Mouse (Mus musculus) heart, embryonic 15.5 days (tissue): Measurements from ENCODE around the gene Hoxc12. TPM values are rescaled to one million over a fixed set of nuclear protein-coding genes. Genes with fewer than 3 reads are reported as not detected.
A peak's percentile ranks its signal among the peaks of the same experiment; 100 is the strongest.

Experiments used
- ATAC-seq: fragments of 200-750 bp; cut with Nextera tagmentation; replicated peaks from 2 replicates; pipeline ENCODE4 v1.8.0; 2017; ENCODE audit warnings: low read depth, moderate TSS enrichment; ENCODE audit not compliant: insufficient number of reproducible peaks, insufficient read depth, low FRiP score
- H3K27ac ChIP-seq: fragments of 300-500 bp; sonication (generic); 2 replicates; pipeline ENCODE4 v1.5.1; 2015; ENCODE audit warnings: mild to moderate bottlenecking, inconsistent platforms
- H3K27me3 ChIP-seq: fragments of 300-500 bp; sonication (generic); 2 replicates; pipeline ENCODE4 v1.6.1; 2015; ENCODE audit warnings: inconsistent platforms
- H3K36me3 ChIP-seq: fragments of 300-500 bp; sonication (generic); 2 replicates; pipeline ENCODE4 v1.6.1; 2015; ENCODE audit warnings: mild to moderate bottlenecking, inconsistent platforms
- H3K4me1 ChIP-seq: fragments of 300-500 bp; sonication (generic); replicated peaks from 2 replicates; pipeline ENCODE4 v1.6.1; 2015; ENCODE audit warnings: inconsistent platforms
- H3K4me2 ChIP-seq: fragments of 300-500 bp; sonication (generic); 2 replicates; pipeline ENCODE4 v1.6.1; 2015; ENCODE audit warnings: inconsistent platforms, mild to moderate bottlenecking, moderate library complexity
- H3K4me3 ChIP-seq: fragments of 300-500 bp; sonication (generic); 2 replicates; pipeline ENCODE4 v1.5.1; 2015; ENCODE audit warnings: mild to moderate bottlenecking, inconsistent platforms
- H3K9ac ChIP-seq: fragments of 300-500 bp; sonication (generic); 2 replicates; pipeline ENCODE4 v1.6.1; 2015; ENCODE audit warnings: mild to moderate bottlenecking, inconsistent platforms
- H3K9me3 ChIP-seq: fragments of 300-500 bp; sonication (generic); replicated peaks from 2 replicates; pipeline ENCODE4 v1.6.1; 2016; ENCODE audit warnings: inconsistent platforms
- WGBS: fragments of 180-500 bp; shearing (Covaris S2); methylation state at CpG from one replicate; pipeline ENCODE4 v1.1.7; 2015; ENCODE audit warnings: mixed read lengths; 5-methylcytosine and 5-hydroxymethylcytosine counted together
- polyA plus RNA-seq: library from polyadenylated mRNA; unstranded; fragments of >200 nt; fragmentation: Nextera tagmentation; extraction: Ambion mirVana; gene quantifications from 2 replicates; pipeline ENCODE4 v1.2.1, GENCODE M21; 2015

The Hoxc12 gene
- not detected in 2 replicates for polyA plus RNA-seq

DNA sequence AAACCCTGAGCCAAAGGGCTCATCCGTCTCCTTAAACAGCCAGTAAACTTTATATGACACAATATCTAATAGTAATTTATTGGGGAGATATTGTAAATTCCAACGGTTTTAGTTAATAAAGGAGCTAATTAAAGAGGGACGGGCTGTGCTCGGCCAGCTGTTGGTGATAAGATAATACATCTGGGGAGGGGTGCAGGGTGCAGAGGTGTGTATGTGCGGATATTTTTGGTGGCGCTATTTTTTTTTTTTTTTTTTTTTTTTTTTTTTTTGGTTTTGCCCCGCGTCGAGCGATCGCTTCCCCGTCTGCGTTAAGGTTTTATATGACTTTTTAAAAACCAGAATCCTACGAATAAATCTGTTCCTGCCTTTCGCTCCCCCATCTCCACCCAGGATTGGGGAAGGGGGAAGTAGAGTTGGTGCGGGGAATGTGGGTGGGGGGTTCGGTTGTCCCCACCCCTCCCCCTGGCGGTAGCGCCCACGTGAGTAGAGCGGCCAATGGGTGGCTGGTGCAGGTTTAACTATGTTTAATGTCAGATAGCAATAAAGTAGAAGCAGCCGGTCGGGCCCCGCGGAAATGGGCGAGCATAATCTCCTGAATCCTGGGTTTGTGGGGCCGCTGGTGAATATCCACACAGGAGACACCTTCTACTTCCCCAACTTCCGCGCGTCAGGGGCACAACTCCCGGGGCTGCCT, at the start of gene Hoxc12:
Hoxc12 (plus strand) TSS at position 479 of the 694 bp plus-strand sequence.
- 1% methylated on average over 31 of the region's 31 CpGs for WGBS
- ATAC-seq: no peak
- H3K36me3 ChIP-seq: no peaks in the 10 kb centered on the region
- no peak within 1 kb of the TSS for H3K27ac ChIP-seq
- H3K4me3 ChIP-seq: 0 out of 2 replicates have a peak within 1 kb of the TSS, but pooled peaks have one; percentile 10
- no peaks in the 10 kb centered on the region for H3K9me3 ChIP-seq
- no peak within 1 kb of the TSS for H3K4me2 ChIP-seq
- H3K9ac ChIP-seq: no peak within 1 kb of the TSS
- H3K4me1 ChIP-seq: peaks cover 10% of the 10 kb centered on the region; the same call in 1 of the 2 replicates
- peaks cover 100% of the 10 kb centered on the region for H3K27me3 ChIP-seq

DNA sequence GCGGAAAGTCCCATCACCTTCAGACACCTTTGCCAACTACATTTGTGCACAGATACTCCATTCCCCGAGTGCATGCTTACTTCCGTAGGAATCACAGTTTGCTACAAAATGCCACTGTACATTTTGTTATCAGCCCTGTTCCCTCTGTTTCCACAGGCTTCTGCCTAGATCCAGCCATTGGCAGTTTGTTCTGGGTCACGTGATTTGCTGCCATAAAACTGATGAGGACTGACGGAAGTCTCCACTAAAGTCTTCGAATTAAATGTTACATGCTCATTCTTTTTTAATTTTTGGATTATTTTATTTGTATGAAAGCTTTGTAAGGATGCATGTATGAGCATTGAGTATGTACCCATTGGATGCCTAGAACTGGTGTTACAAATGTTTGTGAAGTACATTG, 41.4 kb upstream of the Hoxc12 start:
- H3K9ac ChIP-seq: no peak overlapping the region
- H3K4me2 ChIP-seq: no peak overlapping the region
- H3K27me3 ChIP-seq: peaks cover 57% of the 10 kb centered on the region
- WGBS: 81% methylated on average over 6 of the region's 6 CpGs
- H3K36me3 ChIP-seq: no peaks in the 10 kb centered on the region
- no peaks in the 10 kb centered on the region for H3K4me1 ChIP-seq
- no peak overlapping the region for H3K4me3 ChIP-seq
- H3K9me3 ChIP-seq: no peaks in the 10 kb centered on the region
- H3K27ac ChIP-seq: no peak overlapping the region
- ATAC-seq: no peak

DNA sequence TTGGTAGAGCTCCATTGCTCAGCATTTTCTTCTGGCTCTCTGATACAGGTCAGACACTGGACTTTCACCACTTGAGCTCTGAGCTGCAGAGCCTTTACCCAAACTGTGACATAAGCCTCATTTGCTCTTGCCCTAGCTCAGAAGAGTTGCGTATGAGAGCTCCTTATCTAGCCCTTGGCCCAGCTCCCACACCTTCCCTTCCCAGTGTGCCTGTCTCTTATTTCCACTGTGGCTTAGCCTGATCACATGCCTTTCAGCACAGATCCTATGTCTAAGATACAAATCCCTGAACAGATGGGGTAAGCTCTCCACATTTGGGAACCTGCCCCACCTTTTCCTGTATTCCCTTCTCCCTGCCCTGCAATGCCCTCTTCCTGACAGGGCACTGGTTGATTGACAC, 31.6 kb upstream of the Hoxc12 start:
- H3K9ac ChIP-seq: no peak overlapping the region
- H3K27me3 ChIP-seq: peaks cover 83% of the 10 kb centered on the region
- WGBS: 15% methylated on average over 1 of the region's 1 CpGs
- H3K9me3 ChIP-seq: no peaks in the 10 kb centered on the region
- no peaks in the 10 kb centered on the region for H3K36me3 ChIP-seq
- H3K4me2 ChIP-seq: no peak overlapping the region
- H3K4me1 ChIP-seq: no peaks in the 10 kb centered on the region; the same call in 1 of the 2 replicates
- ATAC-seq: no peak
- H3K27ac ChIP-seq: no peak overlapping the region
- H3K4me3 ChIP-seq: no peak overlapping the region

DNA sequence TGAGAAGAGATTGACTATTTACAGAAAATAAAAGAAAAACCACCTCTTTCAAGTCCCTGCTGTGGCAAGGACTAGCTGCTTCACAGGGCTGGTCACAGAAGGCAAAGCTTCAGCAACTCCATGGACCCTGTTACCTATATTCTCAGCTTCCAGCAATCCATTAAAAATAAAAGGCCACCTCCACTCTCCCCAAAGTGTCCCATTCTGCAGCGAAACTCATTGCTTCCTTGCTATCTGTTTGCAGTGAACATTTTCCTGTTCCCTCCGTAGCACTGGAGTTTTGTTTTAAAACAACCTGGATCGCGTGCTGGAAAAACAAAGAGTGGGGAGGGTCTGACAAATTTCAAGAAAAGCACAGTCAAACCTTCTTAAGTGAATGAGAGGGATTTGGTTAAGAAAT, 27.0 kb upstream of the Hoxc12 start:
- Histone ChIP-seq H3K27ac (no peak overlapping the region), H3K27me3 (peaks cover 92% of the 10 kb centered on the region), H3K36me3 (no peaks in the 10 kb centered on the region), H3K4me1 (no peaks in the 10 kb centered on the region; the same call in 1 of the 2 replicates), H3K9ac (no peak overlapping the region), H3K4me2 (no peak overlapping the region), H3K9me3 (no peaks in the 10 kb centered on the region), H3K4me3 (no peak overlapping the region)
- WGBS: under 1% methylated on average over 4 of the region's 4 CpGs
- ATAC-seq: no peak

DNA sequence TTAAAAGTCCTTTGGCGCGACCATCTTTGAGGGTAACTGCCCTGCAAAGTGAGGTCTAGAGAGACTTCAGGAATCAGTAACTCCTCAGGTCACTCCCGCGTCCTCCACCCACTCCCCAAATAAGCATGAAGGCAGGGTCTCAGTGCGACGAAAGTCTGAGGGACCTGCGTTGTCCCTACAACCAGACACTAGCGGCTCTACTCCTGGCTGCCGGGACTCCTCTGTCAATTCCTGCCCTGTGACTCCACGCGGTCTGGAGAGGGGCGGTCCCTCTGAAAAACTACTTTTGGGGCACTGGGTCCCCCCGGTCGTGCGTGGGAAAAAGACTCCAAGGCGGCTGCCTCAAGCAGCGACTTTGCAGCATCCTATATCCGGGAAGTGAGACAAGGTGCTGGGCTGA, 26.5 kb upstream of the Hoxc12 start:
- no peak overlapping the region for H3K27ac ChIP-seq
- no peak overlapping the region for H3K4me2 ChIP-seq
- under 1% methylated on average over 18 of the region's 18 CpGs for WGBS
- peaks cover 94% of the 10 kb centered on the region for H3K27me3 ChIP-seq
- no peaks in the 10 kb centered on the region for H3K36me3 ChIP-seq
- no peak for ATAC-seq
- no peak overlapping the region for H3K4me3 ChIP-seq
- no peaks in the 10 kb centered on the region for H3K9me3 ChIP-seq
- no peaks in the 10 kb centered on the region; the same call in 1 of the 2 replicates for H3K4me1 ChIP-seq
- H3K9ac ChIP-seq: no peak overlapping the region

DNA sequence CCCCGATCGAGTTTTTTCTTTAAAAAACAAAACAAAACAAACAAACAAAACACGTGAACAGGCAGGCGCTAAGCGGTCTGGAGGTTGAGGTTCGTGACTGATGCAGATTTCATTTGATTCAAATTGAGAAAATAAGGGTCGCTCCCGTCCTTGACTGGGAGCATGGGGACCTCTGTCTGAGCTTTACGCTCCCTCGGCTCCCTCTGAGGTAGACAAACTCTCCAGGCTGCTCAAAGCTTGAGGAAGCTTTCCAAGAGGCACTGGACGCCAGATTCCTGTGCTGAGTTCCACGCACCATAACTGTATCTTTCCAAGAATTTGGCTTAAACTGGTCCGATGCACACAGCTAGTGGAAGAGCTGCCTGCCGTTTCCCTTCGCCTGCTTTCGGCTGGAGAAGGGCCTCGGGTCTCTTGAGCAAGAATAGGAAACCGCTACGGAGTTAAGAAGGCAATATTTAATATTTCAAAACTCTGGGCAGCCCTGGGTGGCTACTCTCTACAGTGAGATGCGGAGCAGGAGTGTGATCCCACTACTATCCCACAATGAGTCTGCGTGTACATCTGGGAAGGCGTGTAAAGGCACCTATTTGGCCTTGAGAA, 26.0 kb upstream of the Hoxc12 start:
- Histone ChIP-seq H3K27ac (no peak overlapping the region), H3K4me2 (no peak overlapping the region), H3K4me3 (no peak overlapping the region), H3K4me1 (no peaks in the 10 kb centered on the region; the same call in 1 of the 2 replicates), H3K27me3 (peaks cover 92% of the 10 kb centered on the region), H3K9me3 (no peaks in the 10 kb centered on the region), H3K9ac (no peak overlapping the region), H3K36me3 (no peaks in the 10 kb centered on the region)
- ATAC-seq: no peak
- 2% methylated on average over 22 of the region's 22 CpGs for WGBS

DNA sequence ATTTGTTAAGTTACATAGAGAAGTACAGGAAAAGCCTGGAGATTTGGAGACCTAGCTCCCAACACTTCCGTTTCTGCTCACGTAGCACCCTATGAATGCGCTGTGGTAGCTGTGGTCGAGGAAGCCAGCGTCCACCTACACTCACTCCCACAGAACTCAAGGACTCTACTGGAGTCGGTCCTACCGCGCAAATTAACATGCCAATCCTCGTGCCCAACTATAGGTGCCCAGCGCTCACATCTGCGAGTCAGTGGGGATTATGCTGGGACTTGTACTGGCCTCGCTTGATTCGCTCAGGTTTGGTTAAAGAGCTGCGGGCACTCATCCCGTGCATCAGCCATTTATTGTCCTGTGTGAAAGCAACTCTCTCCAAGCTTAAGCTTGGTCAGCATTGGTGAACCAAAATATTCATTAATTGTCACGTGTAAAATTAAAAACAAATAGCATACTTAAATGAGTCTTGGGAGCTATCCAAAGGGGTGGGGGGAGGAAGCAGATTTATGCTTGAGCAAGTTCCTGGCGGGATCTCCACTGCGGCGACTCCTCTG, 23.4 kb upstream of the Hoxc12 start:
- Histone ChIP-seq H3K4me1 (no peaks in the 10 kb centered on the region; the same call in 1 of the 2 replicates), H3K36me3 (no peaks in the 10 kb centered on the region), H3K27ac (no peak overlapping the region), H3K4me2 (no peak overlapping the region), H3K9me3 (no peaks in the 10 kb centered on the region), H3K4me3 (no peak overlapping the region), H3K27me3 (peaks cover 93% of the 10 kb centered on the region), H3K9ac (no peak overlapping the region)
- WGBS: under 1% methylated on average over 19 of the region's 19 CpGs
- no peak for ATAC-seq

DNA sequence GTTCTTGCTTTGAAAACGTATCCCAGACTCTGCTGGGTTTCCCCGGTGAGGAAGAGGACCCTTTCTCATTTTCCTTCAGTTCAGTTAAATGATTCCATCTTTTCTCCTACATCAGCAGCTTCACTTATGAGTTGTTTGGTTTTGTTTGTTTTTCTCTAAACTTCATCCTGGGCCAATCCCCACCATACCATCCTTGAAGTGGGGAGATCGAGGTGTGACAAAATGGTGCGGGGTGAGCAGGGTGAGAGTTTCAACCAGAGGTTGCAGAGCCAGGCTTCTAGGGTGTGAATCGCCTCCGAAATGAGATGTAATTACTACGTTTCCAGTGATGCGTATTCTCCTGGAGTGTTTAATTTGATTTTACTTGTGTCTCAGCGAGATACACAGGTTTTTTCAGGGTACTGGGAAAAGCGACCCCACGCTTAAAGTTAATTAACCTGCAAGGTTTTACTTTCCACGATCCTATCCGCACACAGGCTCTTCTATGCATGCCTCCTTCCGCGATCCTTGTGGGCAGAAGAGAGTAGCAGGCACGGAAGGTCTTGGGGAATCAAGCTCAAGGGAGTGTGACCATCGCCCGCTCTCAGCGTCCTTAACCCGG, 18.5 kb upstream of the Hoxc12 start:
- Histone ChIP-seq H3K9me3 (no peaks in the 10 kb centered on the region), H3K4me3 (no peak overlapping the region), H3K36me3 (no peaks in the 10 kb centered on the region), H3K4me2 (no peak overlapping the region), H3K27me3 (peaks cover 96% of the 10 kb centered on the region), H3K27ac (no peak overlapping the region), H3K9ac (no peak overlapping the region), H3K4me1 (peaks cover 15% of the 10 kb centered on the region)
- 1% methylated on average over 20 of the region's 20 CpGs for WGBS
- no peak for ATAC-seq

DNA sequence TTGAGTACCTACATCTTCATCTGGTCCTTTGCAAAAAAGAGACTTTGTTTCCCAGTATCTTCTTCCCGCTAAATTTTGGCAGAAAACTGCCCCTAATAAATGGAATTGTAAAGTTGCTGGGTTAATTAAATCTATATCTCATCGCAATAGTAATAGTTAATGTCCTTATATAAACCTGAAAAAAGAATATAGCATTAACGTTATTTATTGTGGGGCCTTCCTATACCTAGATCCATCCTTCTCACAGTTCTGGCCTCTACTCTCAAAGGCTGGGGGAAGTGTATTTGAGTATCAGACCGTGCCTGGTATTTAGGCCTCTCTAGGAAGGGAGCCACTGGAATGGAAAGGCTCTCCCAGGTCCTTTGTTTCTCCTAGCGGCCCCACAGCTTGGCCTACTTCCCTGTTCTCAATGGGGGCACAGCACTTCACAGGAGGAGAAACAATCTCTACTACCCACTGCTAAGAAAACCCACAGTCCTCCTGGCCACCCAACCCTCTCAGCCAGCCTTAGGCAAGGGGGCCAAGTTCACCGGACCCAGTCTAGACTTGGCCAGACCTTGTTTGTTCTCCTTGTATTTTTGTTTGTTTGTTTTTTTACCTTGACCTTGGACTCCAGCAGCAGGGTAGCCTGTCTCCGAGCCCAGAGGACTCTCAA, 17.8 kb upstream of the Hoxc12 start:
- 2% methylated on average over 7 of the region's 7 CpGs for WGBS

DNA sequence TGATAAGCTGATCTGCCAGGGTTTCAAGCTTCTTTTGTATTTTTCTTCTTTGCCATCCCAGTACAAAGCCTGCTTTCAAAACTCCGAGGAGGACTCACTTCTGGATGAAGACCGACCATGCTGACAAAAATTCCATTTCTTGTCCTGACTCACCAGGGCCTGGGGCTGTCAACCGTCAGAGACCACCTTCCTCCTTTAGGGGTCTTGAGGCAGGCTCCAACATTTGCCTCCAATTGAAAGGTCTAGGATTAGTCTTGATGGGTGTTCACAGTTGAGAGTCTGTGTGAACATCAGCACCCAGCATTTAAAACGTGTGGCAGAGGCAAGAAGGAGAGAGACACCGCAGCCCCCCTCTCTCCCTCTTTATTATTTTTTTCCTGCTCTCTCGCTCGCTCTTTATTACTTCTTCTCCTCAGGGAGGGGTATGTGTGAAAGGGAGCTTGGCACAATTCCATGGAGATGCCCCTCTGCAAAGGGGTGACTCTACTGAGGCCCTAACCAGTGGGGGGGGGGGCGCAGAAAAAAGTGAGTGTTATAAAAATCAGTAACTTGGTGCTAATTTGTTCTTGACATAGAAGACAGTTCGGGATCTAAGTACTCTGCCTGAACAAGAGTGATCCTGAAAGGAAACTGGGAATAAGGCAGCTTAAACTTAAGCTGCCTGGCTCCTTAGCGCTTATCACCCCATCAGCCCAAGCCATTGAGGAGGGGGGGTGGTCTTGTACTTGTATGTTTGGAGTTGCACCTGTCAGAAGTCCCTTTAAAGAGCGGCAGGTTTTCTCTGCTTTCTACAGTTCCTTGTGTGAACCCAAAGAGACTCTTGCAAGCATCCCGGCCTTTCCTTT, 17.0 kb upstream of the Hoxc12 start:
- Histone ChIP-seq H3K9ac (no peak overlapping the region), H3K27ac (no peak overlapping the region), H3K4me3 (no peak overlapping the region), H3K9me3 (no peaks in the 10 kb centered on the region), H3K4me2 (no peak overlapping the region), H3K36me3 (no peaks in the 10 kb centered on the region), H3K27me3 (peaks cover 98% of the 10 kb centered on the region), H3K4me1 (peaks cover 15% of the 10 kb centered on the region)
- WGBS: 7% methylated on average over 12 of the region's 12 CpGs
- ATAC-seq: no peak

More for the DNA sequence above, 17.8 kb upstream of the Hoxc12 start:
- no peak for ATAC-seq
- H3K4me3 ChIP-seq: no peak overlapping the region
- H3K4me2 ChIP-seq: no peak overlapping the region
- no peaks in the 10 kb centered on the region for H3K9me3 ChIP-seq
- no peaks in the 10 kb centered on the region for H3K36me3 ChIP-seq
- H3K4me1 ChIP-seq: peaks cover 15% of the 10 kb centered on the region
- no peak overlapping the region for H3K9ac ChIP-seq
- H3K27me3 ChIP-seq: peaks cover 96% of the 10 kb centered on the region
- H3K27ac ChIP-seq: no peak overlapping the region
